Mouse (Mus musculus) intestine, embryonic 14.5 days (tissue): ENCODE measurements around the gene Kbtbd6. TPM values are rescaled to one million over a fixed set of nuclear protein-coding genes. Genes with fewer than 3 reads are reported as not detected.
"Not testable (repeated sequence)": the region's sequence is repeated elsewhere in the genome, so short reads cannot be mapped to it uniquely, and the experiment has no call there.

Experiments used
- ATAC-seq: fragments of 200-750 bp; cut with Nextera tagmentation; replicated peaks from 2 replicates; pipeline ENCODE4 v1.8.0; 2017; ENCODE audit warnings: low read depth, moderate number of reproducible peaks, moderate TSS enrichment, moderate library complexity; ENCODE audit not compliant: low FRiP score, low TSS enrichment
- DNase-seq: peaks from one replicate; pipeline ENCODE4 v3.0.0-alpha.2; 2018; ENCODE audit warnings: low spot score
- H3K27ac ChIP-seq: fragments of 300-500 bp; sonication (generic); 2 replicates; pipeline ENCODE4 v1.5.1; 2014; ENCODE audit warnings: low read depth, mild to moderate bottlenecking, control low read depth
- H3K27me3 ChIP-seq: fragments of 300-500 bp; sonication (generic); replicated peaks from 2 replicates; pipeline ENCODE4 v1.6.1; 2014; ENCODE audit warnings: low read length, control low read depth; ENCODE audit not compliant: control insufficient read depth, insufficient read depth
- H3K36me3 ChIP-seq: fragments of 300-500 bp; sonication (generic); 2 replicates; pipeline ENCODE4 v1.6.1; 2014; ENCODE audit warnings: low read length, control low read depth; ENCODE audit not compliant: control insufficient read depth, insufficient read depth
- H3K4me1 ChIP-seq: fragments of 300-500 bp; sonication (generic); replicated peaks from 2 replicates; pipeline ENCODE4 v1.6.1; 2014; ENCODE audit warnings: low read length, control low read depth, mixed read lengths; ENCODE audit not compliant: control insufficient read depth, insufficient read depth
- H3K4me2 ChIP-seq: fragments of 300-500 bp; sonication (generic); 2 replicates; pipeline ENCODE4 v1.6.1; 2014; ENCODE audit warnings: low read length
- H3K4me3 ChIP-seq: fragments of 300-500 bp; sonication (generic); 2 replicates; pipeline ENCODE4 v1.5.1; 2014; ENCODE audit warnings: low read depth, low read length, control low read depth, mixed read lengths
- H3K9ac ChIP-seq: fragments of 300-500 bp; sonication (generic); 2 replicates; pipeline ENCODE4 v1.6.1; 2014; ENCODE audit warnings: mild to moderate bottlenecking, low read length
- H3K9me3 ChIP-seq: fragments of 300-500 bp; sonication (generic); 2 replicates; pipeline ENCODE4 v1.6.1; 2016; ENCODE audit warnings: low read length, control low read depth; ENCODE audit not compliant: control insufficient read depth
- WGBS: fragments of 180-500 bp; shearing (Covaris S2); extraction: QIAGEN DNeasy Blood & Tissue Kit; methylation state at CpG from one replicate; pipeline ENCODE4 v1.1.7; 2014; 5-methylcytosine and 5-hydroxymethylcytosine counted together
- polyA plus RNA-seq: library from polyadenylated mRNA; unstranded; fragments of >200 nt; fragmentation: Nextera tagmentation; extraction: Ambion mirVana; gene quantifications from 2 replicates; pipeline ENCODE4 v1.2.1, GENCODE M21; 2014

The Kbtbd6 gene
- polyA plus RNA-seq, 1 experiment from 2014 or later, result 3.5 TPM

- Histone ChIP-seq H3K9me3 (peaks cover 13% of the 10 kb centered on the region; the same call in 1 of the 2 replicates), H3K27ac (peak overlapping the region; percentile 83; the same call in 1 of the 2 replicates), H3K4me3 (peak overlapping the region; percentile 39), H3K4me2 (peak overlapping the region; percentile 44), H3K9ac (peak overlapping the region; percentile 60)
- not testable (repeated sequence) for H3K36me3 ChIP-seq, H3K4me1 ChIP-seq, H3K27me3 ChIP-seq, DNase-seq
- peak; percentile 29 for ATAC-seq
- 68% methylated on average over 6 of the region's 59 CpGs for WGBS
Measured at GRCm38 (mm10) chr14:79426730-79427365, 24.8 kb upstream of the Kbtbd6 start.

DNA sequence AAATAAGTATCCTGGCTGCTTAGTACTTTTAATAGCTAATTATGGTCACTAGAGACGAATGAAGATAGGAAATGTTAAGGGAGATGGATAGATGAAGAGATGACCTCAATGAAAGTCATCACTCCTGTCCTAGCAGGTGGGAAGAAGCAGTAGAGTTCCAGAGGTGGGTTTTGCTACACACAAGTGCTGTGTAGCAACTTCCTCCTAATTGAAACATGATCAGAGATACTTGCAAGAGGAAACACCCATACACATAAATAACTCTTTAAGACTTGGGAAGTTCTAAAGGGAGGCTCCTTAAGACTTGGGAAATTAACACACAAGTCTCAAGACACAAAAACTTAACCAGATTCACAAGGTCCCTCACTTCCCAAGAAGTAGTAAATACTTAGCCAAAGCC, 17.6 kb upstream of the Kbtbd6 start:
- 80% methylated on average over 1 of the region's 1 CpGs for WGBS
- no peaks in the 10 kb centered on the region for H3K36me3 ChIP-seq

DNA sequence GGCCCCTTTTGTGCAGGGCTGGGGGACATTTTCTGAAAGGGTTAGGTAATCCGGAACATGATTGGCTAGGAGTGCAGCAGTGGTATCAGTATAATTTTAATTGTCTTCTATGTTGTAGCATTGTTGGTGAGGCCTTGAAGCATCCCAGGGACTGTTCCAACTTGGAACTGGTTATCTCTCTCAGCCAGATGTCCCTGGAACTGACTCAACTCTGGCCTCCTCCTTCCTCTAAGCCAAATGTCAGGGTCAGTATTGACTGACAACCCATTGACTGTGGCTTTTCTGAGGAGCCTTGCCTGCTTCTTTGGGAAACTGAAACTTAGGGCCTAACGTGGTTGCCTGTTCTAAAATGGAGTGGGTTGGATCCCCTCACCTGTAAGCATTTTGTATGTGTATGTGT, 11.0 kb upstream of the Kbtbd6 start:
- Histone ChIP-seq H3K4me1 (no peaks in the 10 kb centered on the region), H3K27me3 (no peaks in the 10 kb centered on the region), H3K9me3 (0 out of 2 replicates have a peak, but pooled peaks cover 3% of the 10 kb centered on the region), H3K27ac (no peak overlapping the region), H3K36me3 (no peaks in the 10 kb centered on the region), H3K4me2 (no peak overlapping the region), H3K9ac (no peak overlapping the region), H3K4me3 (no peak overlapping the region)
- ATAC-seq (no peak), DNase-seq (no peak)
- 84% methylated on average over 2 of the region's 2 CpGs for WGBS

More for the DNA sequence above, 17.6 kb upstream of the Kbtbd6 start:
- Histone ChIP-seq H3K4me2 (no peak overlapping the region), H3K9me3 (no peaks in the 10 kb centered on the region), H3K27ac (no peak overlapping the region), H3K4me1 (no peaks in the 10 kb centered on the region), H3K9ac (no peak overlapping the region), H3K4me3 (no peak overlapping the region), H3K27me3 (no peaks in the 10 kb centered on the region)
- DNase-seq (no peak), ATAC-seq (no peak)

GRCm38 (mm10) chr14:79441441-79441840, 10.2 kb upstream of the Kbtbd6 start:
- no peaks in the 10 kb centered on the region for H3K4me1 ChIP-seq
- no peak for ATAC-seq
- no peaks in the 10 kb centered on the region for H3K27me3 ChIP-seq
- no peaks in the 10 kb centered on the region for H3K36me3 ChIP-seq
- H3K4me3 ChIP-seq, result no peak overlapping the region
- H3K27ac ChIP-seq, result no peak overlapping the region
- DNase-seq, result no peak
- no peak overlapping the region for H3K4me2 ChIP-seq
- no peak overlapping the region for H3K9ac ChIP-seq
- WGBS, result 83% methylated on average over 5 of the region's 5 CpGs
- H3K9me3 ChIP-seq, result 0 out of 2 replicates have a peak, but pooled peaks cover 3% of the 10 kb centered on the region

DNA sequence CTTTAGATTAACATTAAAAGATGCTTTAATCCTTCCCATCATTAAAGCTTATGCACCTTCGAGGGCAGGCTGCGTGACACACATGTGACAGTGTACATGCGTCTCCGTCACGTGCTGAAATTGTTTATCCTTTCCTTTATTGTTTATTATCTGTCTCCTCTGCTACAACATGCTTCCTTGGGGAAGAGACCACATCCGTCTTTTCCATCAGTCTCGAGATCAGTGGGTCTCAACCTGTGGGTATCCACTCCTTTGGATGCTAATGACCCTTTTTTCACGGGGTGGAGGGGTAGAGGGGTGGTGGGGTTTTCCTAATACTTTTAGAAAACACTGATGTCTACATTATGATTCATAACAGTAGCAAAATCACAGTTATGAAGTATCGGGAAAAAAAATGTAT, 7.0 kb upstream of the Kbtbd6 start:
- H3K4me3 ChIP-seq, result no peak overlapping the region
- H3K4me1 ChIP-seq, result no peaks in the 10 kb centered on the region
- H3K4me2 ChIP-seq, result no peak overlapping the region
- ATAC-seq, result no peak
- no peak for DNase-seq
- H3K27me3 ChIP-seq, result no peaks in the 10 kb centered on the region
- no peaks in the 10 kb centered on the region for H3K36me3 ChIP-seq
- 0 out of 2 replicates have a peak, but pooled peaks cover 3% of the 10 kb centered on the region for H3K9me3 ChIP-seq
- WGBS, result 81% methylated on average over 9 of the region's 9 CpGs
- no peak overlapping the region for H3K27ac ChIP-seq
- no peak overlapping the region for H3K9ac ChIP-seq

GRCm38 (mm10) chr14:79445055-79445620, 6.5 kb upstream of the Kbtbd6 start:
- ATAC-seq (no peak), DNase-seq (no peak)
- Histone ChIP-seq H3K27ac (no peak overlapping the region), H3K4me1 (no peaks in the 10 kb centered on the region), H3K4me2 (no peak overlapping the region), H3K27me3 (no peaks in the 10 kb centered on the region), H3K9me3 (no peaks in the 10 kb centered on the region), H3K4me3 (no peak overlapping the region), H3K9ac (no peak overlapping the region), H3K36me3 (no peaks in the 10 kb centered on the region)
- 74% methylated on average over 16 of the region's 16 CpGs for WGBS

DNA sequence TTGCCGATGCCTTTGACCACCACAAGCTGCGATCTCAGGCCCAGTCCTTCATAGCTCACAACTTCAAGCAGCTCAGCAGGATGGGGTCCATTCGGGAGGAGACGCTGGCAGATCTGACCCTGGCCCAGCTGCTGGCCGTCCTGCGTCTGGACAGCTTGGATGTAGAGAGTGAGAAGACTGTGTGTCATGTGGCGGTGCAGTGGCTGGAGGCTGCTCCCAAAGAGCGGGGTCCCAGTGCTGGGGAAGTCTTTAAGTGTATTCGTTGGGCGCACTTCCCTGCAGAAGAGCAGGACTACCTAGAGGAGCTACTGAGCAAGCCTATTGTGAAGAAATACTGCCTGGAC, 928 bp downstream of the Kbtbd6 start:
- not testable (repeated sequence) for H3K4me2 ChIP-seq, ATAC-seq, H3K4me3 ChIP-seq, DNase-seq, H3K36me3 ChIP-seq, H3K27me3 ChIP-seq, H3K27ac ChIP-seq, H3K9ac ChIP-seq, H3K9me3 ChIP-seq, H3K4me1 ChIP-seq
- 95% methylated on average over 5 of the region's 10 CpGs for WGBS

GRCm38 (mm10) chr14:79460401-79460800, 8.8 kb downstream of the Kbtbd6 start:
- Histone ChIP-seq H3K4me2 (no peak overlapping the region), H3K27ac (no peak overlapping the region), H3K9ac (no peak overlapping the region), H3K4me1 (no peaks in the 10 kb centered on the region), H3K9me3 (no peaks in the 10 kb centered on the region), H3K36me3 (peaks cover 41% of the 10 kb centered on the region), H3K4me3 (no peak overlapping the region), H3K27me3 (no peaks in the 10 kb centered on the region)
- ATAC-seq (no peak), DNase-seq (no peak)
- WGBS, result 96% methylated on average over 1 of the region's 1 CpGs

DNA sequence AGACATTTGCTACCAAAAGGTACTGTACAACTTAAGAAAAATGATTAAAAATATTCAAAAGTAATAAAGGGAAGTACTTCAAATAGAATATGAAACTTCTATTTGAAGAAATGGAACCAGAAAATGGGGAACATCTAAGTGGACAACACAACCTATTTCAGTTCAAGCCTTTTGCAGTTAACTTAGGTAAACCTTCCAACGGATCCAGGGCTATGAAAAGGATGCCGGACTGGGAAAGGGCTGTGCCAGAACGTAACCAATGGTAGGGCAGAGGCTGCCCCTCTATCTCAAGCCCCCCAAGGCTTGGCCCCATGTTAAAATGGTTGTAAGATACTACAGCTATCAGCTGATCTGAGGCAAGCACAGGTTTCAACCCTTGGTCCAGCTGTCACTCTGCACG, 9.4 kb downstream of the Kbtbd6 start:
- H3K9ac ChIP-seq, result no peak overlapping the region
- H3K36me3 ChIP-seq, result peaks cover 47% of the 10 kb centered on the region

More for the DNA sequence above, 9.4 kb downstream of the Kbtbd6 start:
- ATAC-seq (no peak), DNase-seq (peak; percentile 44)
- Histone ChIP-seq H3K27ac (no peak overlapping the region), H3K4me1 (no peaks in the 10 kb centered on the region), H3K4me3 (no peak overlapping the region), H3K27me3 (no peaks in the 10 kb centered on the region), H3K4me2 (no peak overlapping the region), H3K9me3 (no peaks in the 10 kb centered on the region)
- WGBS, result 95% methylated on average over 4 of the region's 4 CpGs
